Mouse (Mus musculus) E14TG2a.4 (cell line): Measurements from ENCODE around the gene Gm37240.

Source experiments
- CTCF ChIP-seq: conservative IDR thresholded peaks from 2 replicates; pipeline ENCODE4 v1.5.1; 2014; ENCODE audit warnings: low read length
- NANOG ChIP-seq: IDR thresholded peaks from 2 replicates; pipeline ENCODE4 v1.6.1; 2014; ENCODE audit warnings: borderline replicate concordance, low read length, mixed read lengths

GRCm38 (mm10) chr3:84679542-84679941 is 1207.8 kb downstream of the Gm37240 start:
- TF ChIP-seq CTCF (no peak), NANOG (no peak)
